Mouse (Mus musculus) megakaryocyte, embryonic 14.5 days (primary cell): ENCODE measurements around the gene Ptbp3.

ENCODE experiments used
- FLI1 ChIP-seq: IDR thresholded peaks from 2 replicates; pipeline ENCODE4 v1.6.1; 2012; ENCODE audit warnings: low read length, inconsistent platforms, mixed read lengths
- GATA1 ChIP-seq: IDR thresholded peaks from 3 replicates; pipeline ENCODE4 v1.6.1; 2012; ENCODE audit warnings: mixed read lengths, low read length, inconsistent platforms, borderline replicate concordance

DNA sequence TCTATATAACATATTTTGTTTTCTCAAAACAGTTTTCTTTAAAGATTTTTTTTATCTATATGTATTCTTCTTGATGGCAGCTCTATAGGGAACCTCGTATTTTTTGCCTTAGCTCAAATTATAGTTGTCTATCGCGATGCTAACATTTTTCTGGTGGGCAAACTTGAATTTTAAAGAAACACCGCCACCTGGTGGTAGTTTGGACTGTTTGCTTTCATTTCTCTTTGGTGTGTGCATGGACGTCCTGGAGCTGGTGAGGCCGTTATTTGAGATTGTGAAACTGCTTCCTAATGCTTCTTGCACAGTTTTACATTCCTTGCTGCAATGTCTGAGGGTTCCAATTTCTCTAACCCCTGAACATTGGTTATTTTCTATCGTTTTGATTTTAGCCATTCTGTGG is 20.4 kb upstream of the Ptbp3 start:
- no peak for TF ChIP-seq GATA1
- TF ChIP-seq FLI1: no peak
